Mouse (Mus musculus) kidney, adult 2 months (tissue): ENCODE data around the gene Cd248.

Source experiments
- CTCF ChIP-seq: fragments of 200-500 bp; conservative IDR thresholded peaks from 2 replicates; pipeline ENCODE4 v1.5.1; 2011; ENCODE audit warnings: low read depth, mild to moderate bottlenecking, control low read depth, low read length, moderate library complexity, mixed read lengths; ENCODE audit not compliant: insufficient read depth, insufficient read length
- POLR2A ChIP-seq: fragments of 200-500 bp; IDR thresholded peaks from one replicate; pipeline ENCODE4 v1.6.1; 2011; ENCODE audit warnings: low read depth, low read length, control low read depth

DNA sequence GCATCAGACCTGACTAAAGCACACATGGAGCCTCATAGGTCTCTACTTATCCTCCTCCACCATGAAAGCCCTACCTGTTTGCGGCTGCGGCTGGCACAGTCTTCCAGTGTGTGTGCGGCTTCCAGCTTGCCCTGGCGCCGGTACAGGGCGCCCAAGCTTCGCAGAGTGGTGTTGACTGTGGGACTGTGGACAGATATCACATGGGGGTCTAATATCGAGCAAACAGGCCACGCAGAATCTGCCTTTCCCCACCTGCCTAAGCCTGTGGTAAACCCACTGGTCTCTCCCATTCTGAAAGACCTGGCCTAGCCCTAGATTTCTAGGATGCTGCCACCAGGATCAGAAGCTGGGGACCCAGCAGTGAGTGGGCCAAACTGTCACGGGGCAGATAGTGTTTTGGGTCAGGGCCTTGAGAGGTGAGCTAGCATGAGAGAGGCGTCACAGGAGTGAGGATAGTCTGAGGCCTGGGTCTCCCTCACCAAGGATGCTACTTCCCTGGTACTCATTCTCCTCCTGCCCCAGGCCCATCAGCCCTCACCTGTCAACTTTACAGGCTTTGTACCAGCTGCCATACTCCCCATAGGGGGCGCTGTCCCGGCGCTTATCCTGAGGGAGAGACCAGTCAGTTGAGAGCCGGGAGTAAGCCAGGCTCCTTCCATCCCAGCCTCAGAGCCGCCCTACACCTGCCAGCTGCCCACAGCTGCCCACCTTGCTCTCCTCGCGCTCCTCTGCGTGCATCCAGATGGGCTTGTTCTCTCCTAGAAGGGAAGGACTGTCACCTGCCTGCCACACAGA is 42.0 kb downstream of the Cd248 start:
- 0 out of 2 replicates have a peak, but pooled peaks have one; percentile 27 for TF ChIP-seq CTCF
- no peak for TF ChIP-seq POLR2A
